Mouse (Mus musculus): ENCODE data around the gene Nufip2. TPM values are rescaled to one million over a fixed set of nuclear protein-coding genes. Genes with fewer than 3 reads are reported as not detected.
A peak's percentile ranks its signal among the peaks of the same experiment; 100 is the strongest.

The Nufip2 gene
- polyA plus RNA-seq, 1 experiment, result 139 TPM

- peak overlapping the region; percentile 99 for H3K27ac ChIP-seq (ENCODE audit: insufficient read depth, low read length)
- 0 out of 2 replicates have a peak, but pooled peaks have one; percentile 24 for TF ChIP-seq EP300 (IDR thresholded peaks at IDR 0.05; ENCODE audit: insufficient read depth, low read depth, low read length)
- TF ChIP-seq CTCF (IDR thresholded peaks at IDR 0.05; ENCODE audit: low read depth, low read length), result no peak
- no peak for TF ChIP-seq POLR2A (IDR thresholded peaks at IDR 0.05; ENCODE audit: insufficient read depth, low read length)
Measured at GRCm38 (mm10) chr11:77673428-77673991, 12.4 kb upstream of the Nufip2 start.

GRCm38 (mm10) chr11:77680018-77680417, 5.9 kb upstream of the Nufip2 start:
- TF ChIP-seq CTCF (IDR thresholded peaks at IDR 0.05; ENCODE audit: low read depth, low read length), result no peak
- peak; percentile 93 for TF ChIP-seq EP300 (IDR thresholded peaks at IDR 0.05; ENCODE audit: insufficient read depth, low read depth, low read length)
- TF ChIP-seq POLR2A (IDR thresholded peaks at IDR 0.05; ENCODE audit: insufficient read depth, low read length), result no peak
- no peaks in the 10 kb centered on the region for H3K27me3 ChIP-seq (ENCODE audit: control insufficient read depth, insufficient read depth, low read length, poor library complexity, severe bottlenecking)
- no peak overlapping the region for H3K9ac ChIP-seq (ENCODE audit: low read depth, poor library complexity, severe bottlenecking)
- H3K4me3 ChIP-seq (ENCODE audit: low read depth, low read length), result no peak overlapping the region
- no peaks in the 10 kb centered on the region for H3K36me3 ChIP-seq (ENCODE audit: control insufficient read depth, insufficient read depth, low read length, poor library complexity, severe bottlenecking)
- H3K9me3 ChIP-seq (replicated peaks; ENCODE audit: control insufficient read depth, insufficient read depth, low read length, poor library complexity, severe bottlenecking), result no peaks in the 10 kb centered on the region
- peak overlapping the region; percentile 98 for H3K27ac ChIP-seq (ENCODE audit: insufficient read depth, low read length)
- peaks cover 1% of the 10 kb centered on the region for H3K4me1 ChIP-seq (ENCODE audit: control insufficient read depth, insufficient read depth, low read length)

More at GRCm38 (mm10) chr11:77673428-77673991, 12.4 kb upstream of the Nufip2 start:
- Histone ChIP-seq H3K4me1 (ENCODE audit: control insufficient read depth, insufficient read depth, low read length) (no peaks in the 10 kb centered on the region), H3K9me3 (replicated peaks; ENCODE audit: control insufficient read depth, insufficient read depth, low read length, poor library complexity, severe bottlenecking) (no peaks in the 10 kb centered on the region), H3K36me3 (ENCODE audit: control insufficient read depth, insufficient read depth, low read length, poor library complexity, severe bottlenecking) (no peaks in the 10 kb centered on the region), H3K27me3 (ENCODE audit: control insufficient read depth, insufficient read depth, low read length, poor library complexity, severe bottlenecking) (no peaks in the 10 kb centered on the region), H3K9ac (ENCODE audit: low read depth, poor library complexity, severe bottlenecking) (peak overlapping the region; percentile 47; the same call in 1 of the 2 replicates), H3K4me3 (ENCODE audit: low read depth, low read length) (no peak overlapping the region)

- H3K27ac ChIP-seq (ENCODE audit: insufficient read depth, low read length), result no peak overlapping the region
- TF ChIP-seq CTCF (IDR thresholded peaks at IDR 0.05; ENCODE audit: low read depth, low read length) (no peak), EP300 (IDR thresholded peaks at IDR 0.05; ENCODE audit: insufficient read depth, low read depth, low read length) (no peak), POLR2A (IDR thresholded peaks at IDR 0.05; ENCODE audit: insufficient read depth, low read length) (no peak)
- no peaks in the 10 kb centered on the region for H3K27me3 ChIP-seq (ENCODE audit: control insufficient read depth, insufficient read depth, low read length, poor library complexity, severe bottlenecking)
- peaks cover 10% of the 10 kb centered on the region for H3K36me3 ChIP-seq (ENCODE audit: control insufficient read depth, insufficient read depth, low read length, poor library complexity, severe bottlenecking)
- no peak overlapping the region for H3K9ac ChIP-seq (ENCODE audit: low read depth, poor library complexity, severe bottlenecking)
- peaks cover 1% of the 10 kb centered on the region for H3K4me1 ChIP-seq (ENCODE audit: control insufficient read depth, insufficient read depth, low read length)
- no peak overlapping the region for H3K4me3 ChIP-seq (ENCODE audit: low read depth, low read length)
- no peaks in the 10 kb centered on the region for H3K9me3 ChIP-seq (replicated peaks; ENCODE audit: control insufficient read depth, insufficient read depth, low read length, poor library complexity, severe bottlenecking)
Measured at GRCm38 (mm10) chr11:77684896-77685295, 1.1 kb upstream of the Nufip2 start.

GRCm38 (mm10) chr11:77686346-77686840, 438 bp downstream of the Nufip2 start:
- Histone ChIP-seq H3K4me3 (ENCODE audit: low read depth, low read length) (peak overlapping the region; percentile 91), H3K27ac (ENCODE audit: insufficient read depth, low read length) (peak overlapping the region; percentile 94), H3K9me3 (replicated peaks; ENCODE audit: control insufficient read depth, insufficient read depth, low read length, poor library complexity, severe bottlenecking) (no peaks in the 10 kb centered on the region), H3K36me3 (ENCODE audit: control insufficient read depth, insufficient read depth, low read length, poor library complexity, severe bottlenecking) (peaks cover 21% of the 10 kb centered on the region), H3K9ac (ENCODE audit: low read depth, poor library complexity, severe bottlenecking) (peak overlapping the region; percentile 98), H3K27me3 (ENCODE audit: control insufficient read depth, insufficient read depth, low read length, poor library complexity, severe bottlenecking) (no peaks in the 10 kb centered on the region), H3K4me1 (ENCODE audit: control insufficient read depth, insufficient read depth, low read length) (peaks cover 3% of the 10 kb centered on the region)
- TF ChIP-seq CTCF (IDR thresholded peaks at IDR 0.05; ENCODE audit: low read depth, low read length), result no peak
- TF ChIP-seq POLR2A (IDR thresholded peaks at IDR 0.05; ENCODE audit: insufficient read depth, low read length), result no peak

DNA sequence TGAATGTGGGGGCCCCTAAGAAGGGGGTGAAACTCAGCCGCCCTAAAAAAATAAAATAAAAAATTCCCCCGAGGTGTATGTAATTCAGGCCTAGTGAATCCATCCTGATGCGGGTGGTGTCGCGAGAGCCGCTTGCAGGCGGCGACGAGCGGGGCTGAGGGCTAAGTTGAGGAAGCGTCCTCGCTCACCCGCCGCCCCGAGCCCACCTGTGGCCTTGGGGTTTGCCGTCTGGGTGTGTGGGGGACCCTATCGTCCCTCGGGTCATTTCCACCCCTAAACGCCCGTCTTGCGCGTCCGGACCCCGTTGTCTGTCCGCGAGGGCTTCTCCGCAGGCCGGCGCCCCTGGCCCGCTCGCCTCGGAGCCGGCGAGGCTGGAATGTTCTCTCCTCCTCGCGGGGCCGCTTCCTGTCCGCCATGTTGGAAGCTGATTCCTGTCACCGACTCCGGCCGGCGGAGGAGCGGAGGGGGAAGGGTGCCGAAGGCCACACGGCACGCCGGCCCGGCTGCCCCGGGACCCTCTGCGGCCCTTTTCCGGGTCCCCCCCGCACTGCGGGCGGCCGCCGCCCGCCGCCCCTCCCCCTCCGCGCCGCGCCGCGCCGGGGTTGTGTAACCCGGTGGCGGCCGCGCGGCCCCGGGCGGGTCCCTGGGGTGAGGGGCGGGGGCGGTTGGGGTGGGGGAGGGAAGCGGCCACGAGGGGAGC, 1.0 kb downstream of the Nufip2 start:
- H3K9me3 ChIP-seq (replicated peaks; ENCODE audit: control insufficient read depth, insufficient read depth, low read length, poor library complexity, severe bottlenecking), result no peaks in the 10 kb centered on the region
- H3K27ac ChIP-seq (ENCODE audit: insufficient read depth, low read length), result peak overlapping the region; percentile 94
- peaks cover 27% of the 10 kb centered on the region for H3K36me3 ChIP-seq (ENCODE audit: control insufficient read depth, insufficient read depth, low read length, poor library complexity, severe bottlenecking)
- H3K4me1 ChIP-seq (ENCODE audit: control insufficient read depth, insufficient read depth, low read length), result peaks cover 4% of the 10 kb centered on the region
- H3K27me3 ChIP-seq (ENCODE audit: control insufficient read depth, insufficient read depth, low read length, poor library complexity, severe bottlenecking), result no peaks in the 10 kb centered on the region
- H3K4me3 ChIP-seq (ENCODE audit: low read depth, low read length), result peak overlapping the region; percentile 91
- peak overlapping the region; percentile 98 for H3K9ac ChIP-seq (ENCODE audit: low read depth, poor library complexity, severe bottlenecking)
- no peak for TF ChIP-seq EP300 (IDR thresholded peaks at IDR 0.05; ENCODE audit: insufficient read depth, low read depth, low read length)
- no peak for TF ChIP-seq CTCF (IDR thresholded peaks at IDR 0.05; ENCODE audit: low read depth, low read length)
- TF ChIP-seq POLR2A (IDR thresholded peaks at IDR 0.05; ENCODE audit: insufficient read depth, low read length), result no peak

Data from ES-Bruce4 (cell line).